Mouse (Mus musculus) ES-E14 (cell line): ENCODE results near the gene Tmem131.

Experiments
- CHD2 ChIP-seq: IDR thresholded peaks from 2 replicates; pipeline ENCODE4 v1.6.1; 2014; ENCODE audit warnings: mild to moderate bottlenecking, low read depth, low read length, inconsistent platforms
- HCFC1 ChIP-seq: IDR thresholded peaks from 2 replicates; pipeline ENCODE4 v1.6.1; 2012; ENCODE audit warnings: low read length, inconsistent platforms, borderline replicate concordance; ENCODE audit not compliant: insufficient read depth
- MAFK ChIP-seq: IDR thresholded peaks from 2 replicates; pipeline ENCODE4 v1.6.1; 2014; ENCODE audit warnings: mild to moderate bottlenecking, low read depth, low read length, inconsistent platforms; ENCODE audit not compliant: insufficient read depth
- ZC3H11A ChIP-seq: IDR thresholded peaks from 2 replicates; pipeline ENCODE4 v1.6.1; 2012; ENCODE audit warnings: low read depth, mild to moderate bottlenecking, inconsistent platforms, low read length, borderline replicate concordance

GRCm38 (mm10) chr1:36937648-36938047 is 5.8 kb downstream of the Tmem131 start:
- TF ChIP-seq CHD2 (no peak), ZC3H11A (no peak), MAFK (no peak), HCFC1 (no peak)
